Mouse (Mus musculus): ENCODE data around the gene Tnfrsf19. TPM values are rescaled to one million over a fixed set of nuclear protein-coding genes. Genes with fewer than 3 reads are reported as not detected.

Tnfrsf19 gene
- polyA plus RNA-seq, 1 experiment from 2014 or later = 15.5 TPM

Other genes starting within 250 kb of the Tnfrsf19 start
- 3.4 and 3.5 TPM in 2 replicates for gene Sacs, start 92.0 kb upstream of the Tnfrsf19 start, polyA plus RNA-seq (2014; fragmentation: Nextera tagmentation; extraction: Ambion mirVana)
- 0.16 TPM in 1 of 2 replicates, not detected in the other for gene Sgcg, start 212.0 kb upstream of the Tnfrsf19 start, polyA plus RNA-seq (2014; fragmentation: Nextera tagmentation; extraction: Ambion mirVana)